Mouse (Mus musculus) adrenal gland, postnatal 0 days (tissue): Measurements from ENCODE around the gene Adamts4. TPM values are rescaled to one million over a fixed set of nuclear protein-coding genes. Genes with fewer than 3 reads are reported as not detected.

Experiments used
- polyA plus RNA-seq: library from polyadenylated mRNA; unstranded; fragments of >200 nt; fragmentation: Nextera tagmentation; extraction: Ambion mirVana; gene quantifications from 2 replicates; pipeline ENCODE4 v1.2.1, GENCODE M21; 2015

Gene Adamts4
- 2.1 and 2.6 TPM in 2 replicates for polyA plus RNA-seq

GRCm38 (mm10) chr1:171249913-171250600 lies at the start of gene Adamts4:
Adamts4 (plus strand) TSS chr1:171250421.

DNA sequence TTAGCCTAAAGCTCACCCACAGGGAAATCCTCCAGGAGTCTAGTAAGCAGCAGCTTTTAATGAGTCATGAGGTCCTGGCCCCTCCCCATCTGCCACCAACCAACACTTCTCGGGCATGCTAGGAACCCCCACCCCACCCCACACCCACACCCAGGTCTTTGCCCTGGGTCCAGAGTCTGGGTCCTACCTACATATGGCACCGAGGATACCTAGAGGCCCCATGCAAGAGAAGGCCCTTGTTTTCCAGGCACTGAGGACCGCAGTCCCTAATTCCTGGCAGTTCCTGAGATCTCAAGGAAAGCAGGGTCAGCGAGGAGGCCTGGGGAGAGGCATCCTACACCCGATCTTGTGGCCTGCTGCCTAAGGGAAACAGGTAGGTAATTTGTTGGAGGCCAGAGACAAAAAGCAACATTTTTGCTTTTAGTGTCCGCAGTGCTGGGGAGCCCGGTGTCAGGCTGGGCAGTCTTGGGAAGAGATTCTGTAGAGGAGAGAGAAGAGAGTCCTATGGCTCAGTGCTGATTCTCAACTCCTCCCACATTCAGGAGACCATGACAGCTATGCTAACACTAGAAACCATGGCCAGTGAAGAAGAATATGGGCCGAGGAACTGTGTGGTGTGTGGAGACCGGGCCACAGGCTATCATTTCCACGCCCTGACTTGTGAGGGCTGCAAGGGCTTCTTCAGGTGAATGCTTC lies 36.3 kb upstream of the Adamts4 start, which contains the start of gene Nr1i3:
Gene Nr1i3 (plus strand): TSS at position 170 of the 696 bp plus-strand sequence.

DNA sequence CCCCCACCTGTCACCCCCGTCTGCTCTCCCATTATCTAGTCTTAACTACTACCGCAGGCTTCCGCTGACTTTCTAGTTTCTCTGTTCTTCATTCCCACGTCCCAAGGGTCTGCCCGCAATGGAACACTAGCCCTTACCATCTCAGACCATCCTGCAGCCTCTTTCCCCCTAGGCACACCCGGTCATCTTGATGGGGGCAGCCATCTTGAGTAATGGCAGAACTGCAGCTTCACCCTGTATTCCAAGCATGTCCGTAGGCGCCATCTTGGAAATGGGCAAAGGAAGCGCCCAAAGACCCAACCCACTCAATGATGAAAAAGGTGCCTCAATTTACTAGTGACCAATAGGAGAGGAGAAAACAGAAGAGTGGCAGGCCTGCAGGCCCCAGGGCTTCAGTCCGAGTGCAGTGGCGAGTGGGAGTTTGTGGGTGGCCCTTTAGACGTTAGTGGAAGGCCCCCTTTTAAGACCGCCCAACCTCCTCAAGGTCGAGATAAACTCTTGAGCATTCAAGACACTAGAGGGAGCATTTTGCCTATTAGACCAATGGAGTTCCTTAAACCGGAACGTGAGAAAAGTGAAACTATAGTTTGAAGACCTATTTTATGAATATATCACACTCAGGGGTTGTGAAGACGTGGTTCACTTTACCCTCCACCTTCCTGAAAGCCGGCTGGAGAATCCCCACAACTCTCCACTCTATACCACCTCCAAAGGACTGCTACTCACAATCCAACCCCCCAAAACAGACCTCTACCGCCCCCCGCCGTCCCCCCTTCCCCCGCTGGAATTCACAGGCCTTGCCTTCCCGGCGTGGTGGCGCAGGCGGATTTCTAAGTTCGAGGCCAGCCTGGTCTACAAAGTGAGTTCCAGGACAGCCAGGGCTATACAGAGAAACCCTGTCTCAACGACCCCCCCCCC lies 27.7 kb upstream of the Adamts4 start, which contains the start of gene Tomm40l:
Gene Tomm40l (minus strand): TSS at position 277 of the 918 bp plus-strand sequence.

DNA sequence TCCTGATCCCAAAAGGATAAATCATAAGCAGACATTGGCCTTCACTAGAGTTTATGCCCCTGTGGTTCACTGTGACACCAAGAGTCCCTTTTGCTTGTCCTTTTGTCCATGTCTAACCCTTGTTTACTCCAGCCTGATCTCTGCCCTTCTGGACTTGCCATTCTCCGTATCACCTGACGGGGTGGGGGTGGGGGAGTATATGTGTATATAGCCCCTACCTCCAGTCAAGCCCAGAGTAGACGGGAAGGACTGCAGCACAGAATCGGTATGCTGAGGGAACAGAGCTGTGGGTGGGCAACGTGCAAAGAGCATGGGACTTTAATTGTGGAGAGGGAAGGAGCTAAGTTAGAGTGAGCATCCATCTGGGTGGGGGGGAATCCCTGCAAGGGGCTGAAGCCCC lies 25.4 kb upstream of the Adamts4 start, which contains the start of gene Apoa2:
Gene Apoa2 (plus strand): TSS at position 198 of the 400 bp plus-strand sequence.

GRCm38 (mm10) chr1:171234126-171234525 lies 16.1 kb upstream of the Adamts4 start, which contains the start of gene Fcer1g:
Fcer1g (minus strand) TSS chr1:171234365.

DNA sequence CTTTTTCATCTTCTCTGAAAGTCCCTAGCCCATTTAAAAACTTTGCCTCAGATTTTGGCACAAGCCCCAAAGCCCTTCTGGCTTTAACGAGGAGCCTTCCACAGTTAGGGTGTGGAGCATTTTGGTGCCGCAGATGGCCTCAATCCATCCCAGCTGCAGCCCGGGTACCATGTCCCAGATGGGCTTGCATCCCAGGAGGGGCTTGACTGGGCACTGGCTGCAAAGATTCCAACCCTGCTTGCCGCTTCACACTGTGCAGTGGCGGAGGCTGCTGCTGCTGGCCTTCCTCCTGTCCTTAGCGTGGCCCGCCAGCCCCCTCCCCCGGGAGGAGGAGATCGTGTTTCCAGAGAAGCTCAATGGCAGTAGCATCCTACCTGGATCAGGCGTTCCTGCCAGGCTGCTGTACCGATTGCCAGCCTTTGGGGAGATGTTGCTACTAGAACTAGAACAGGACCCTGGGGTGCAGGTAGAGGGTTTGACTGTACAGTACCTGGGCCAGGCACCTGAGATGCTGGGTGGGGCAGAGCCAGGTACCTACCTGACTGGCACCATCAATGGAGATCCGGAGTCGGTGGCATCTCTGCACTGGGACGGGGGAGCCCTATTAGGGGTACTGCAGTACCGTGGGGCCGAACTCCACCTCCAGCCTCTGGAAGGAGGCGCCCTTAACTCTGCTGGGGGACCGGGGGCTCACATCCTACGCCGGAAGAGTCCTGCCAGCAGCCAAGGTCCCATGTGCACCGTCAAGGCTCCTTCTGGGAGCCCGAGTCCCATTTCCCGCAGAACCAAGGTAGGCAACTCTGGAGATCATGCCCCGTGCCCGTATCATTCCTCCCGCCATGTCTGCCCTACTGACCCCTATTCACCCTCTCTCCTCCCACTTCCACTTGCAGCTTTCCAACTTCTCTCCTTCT lies 716 bp downstream of the Adamts4 start, which contains the start of gene Ndufs2:
Gene Ndufs2 (minus strand): TSS at position 709 of the 914 bp plus-strand sequence.

DNA sequence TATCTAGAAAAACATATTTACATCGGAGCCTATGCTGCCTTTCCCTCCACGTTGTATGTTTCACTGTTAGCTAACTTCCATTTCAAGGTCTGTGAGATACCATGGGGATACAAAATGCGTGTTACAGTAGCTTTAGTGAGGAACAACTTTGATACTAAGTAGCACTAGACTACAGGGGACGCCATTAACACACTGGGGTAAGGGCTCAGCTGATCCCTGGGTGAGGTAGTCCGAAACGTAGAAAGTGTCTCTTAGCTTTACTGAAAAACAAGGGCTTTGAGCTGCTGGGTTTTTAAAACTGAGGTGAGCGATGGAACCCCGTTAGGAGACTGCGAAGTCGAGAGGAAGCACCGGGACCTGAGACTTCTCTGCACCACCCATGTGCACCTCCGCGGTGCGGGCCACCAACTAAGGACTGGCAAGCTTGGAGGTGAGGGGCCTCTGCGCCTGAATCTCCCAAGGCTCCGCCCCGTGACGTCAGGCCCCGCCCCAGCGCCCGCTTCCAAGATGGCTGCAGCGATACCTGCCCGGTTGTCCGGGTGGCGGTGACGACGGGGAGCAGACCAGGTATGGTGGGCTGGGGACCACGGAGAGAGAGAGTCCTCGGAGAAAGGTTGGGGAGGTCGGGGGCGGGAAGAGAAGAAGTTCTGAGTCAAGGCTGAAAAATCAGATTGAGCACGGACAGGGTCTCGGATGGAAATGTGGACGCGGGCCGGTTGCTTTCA lies 19.8 kb downstream of the Adamts4 start, which contains the start of gene B4galt3:
Gene B4galt3 (plus strand): TSS at position 481 of the 725 bp plus-strand sequence.

GRCm38 (mm10) chr1:171280916-171281527 lies 30.8 kb downstream of the Adamts4 start, which contains the start of gene Ppox:
Ppox (minus strand) TSS chr1:171281186.

DNA sequence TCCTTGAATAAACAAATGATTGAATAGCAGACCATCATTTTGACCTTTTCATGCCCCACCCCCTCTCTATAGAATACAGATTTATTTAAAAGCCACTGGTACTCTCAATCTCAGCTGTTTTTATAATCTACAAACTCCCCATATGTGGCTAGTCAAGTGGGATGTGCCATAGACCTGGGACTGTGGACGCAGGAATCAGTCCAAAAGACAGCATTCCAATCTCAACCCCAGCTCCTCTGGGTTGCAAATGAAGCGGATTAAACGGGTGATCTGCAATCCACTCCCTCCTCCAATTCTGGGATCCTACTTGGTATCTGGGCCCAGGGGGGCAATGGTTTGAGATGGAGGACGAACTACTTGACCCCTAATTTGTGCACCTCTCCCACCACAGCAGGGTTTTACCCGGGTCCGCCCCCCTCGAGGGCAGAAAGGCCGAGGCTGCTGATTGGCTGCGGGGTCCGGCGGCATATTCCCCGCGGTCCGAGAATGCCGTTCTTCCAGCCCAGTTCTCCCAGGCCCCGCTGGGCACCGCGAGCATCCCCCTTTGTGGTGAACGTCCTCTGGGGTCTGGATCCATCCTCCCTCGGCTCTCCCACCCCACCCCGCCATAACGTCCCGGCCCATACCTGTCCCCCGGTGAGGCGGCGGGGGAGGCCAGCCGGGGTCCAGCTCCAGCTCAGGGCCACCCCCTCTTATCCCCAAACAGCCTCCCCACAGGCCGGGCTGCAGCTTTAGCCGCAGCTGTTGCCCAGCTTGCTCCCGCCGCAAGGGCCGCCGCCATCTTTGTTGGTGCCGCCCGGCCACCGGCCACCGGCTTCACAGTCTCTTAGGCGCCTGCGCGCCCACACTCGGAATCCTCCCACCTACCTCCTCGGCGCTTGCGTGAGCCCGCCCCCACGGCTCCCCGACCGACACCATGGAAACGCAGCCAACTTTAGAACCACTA lies 37.2 kb downstream of the Adamts4 start, which contains the start of gene Usp21:
Gene Usp21 (minus strand): TSS at position 856 of the 946 bp plus-strand sequence.

DNA sequence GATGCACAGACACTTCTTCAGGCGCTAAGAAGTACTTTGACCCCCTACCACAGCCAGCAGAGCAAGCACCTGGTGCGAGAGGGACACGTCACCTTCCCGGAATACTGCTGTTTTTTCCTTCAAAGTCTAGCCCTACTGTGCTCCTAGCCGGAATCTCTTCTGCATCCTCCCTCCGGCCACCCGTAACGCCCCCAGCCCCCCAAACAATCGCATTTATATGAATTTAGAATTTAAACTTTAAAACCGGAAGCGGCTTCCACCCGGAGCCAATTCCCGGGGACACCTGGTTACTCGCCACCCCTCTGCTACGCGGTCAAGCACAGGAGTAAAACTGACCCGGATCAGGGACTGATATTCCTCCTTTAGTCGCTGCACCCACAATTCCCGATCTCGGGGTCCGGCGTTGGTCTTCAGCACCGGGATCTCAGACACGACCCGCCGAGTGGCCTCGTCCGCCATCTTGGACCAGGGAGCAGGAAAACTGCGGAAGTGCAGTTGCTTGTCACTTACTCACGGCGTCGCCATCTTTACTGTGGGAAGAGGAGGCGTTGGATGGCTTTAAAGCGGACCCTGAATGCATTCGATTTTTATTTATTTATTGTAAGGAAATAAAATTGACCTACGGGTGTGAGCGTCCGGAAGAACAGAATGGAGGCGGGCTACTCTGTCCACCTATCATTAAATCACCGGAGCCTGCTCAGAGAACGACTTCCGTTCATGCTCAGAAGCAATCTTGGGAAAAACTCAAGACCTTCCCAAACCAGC lies 44.3 kb downstream of the Adamts4 start, which contains the start of gene Ufc1:
Gene Ufc1 (minus strand): TSS at position 727 of the 765 bp plus-strand sequence.

Other genes with a start within 250 kb of the Adamts4 start
- 5.6 and 6.3 TPM in 2 replicates for gene Fcgr4, start 231.5 kb upstream of the Adamts4 start, polyA plus RNA-seq
- 42.6 and 55.1 TPM in 2 replicates for gene Fcgr3, start 185.5 kb upstream of the Adamts4 start, polyA plus RNA-seq
- 4.1 and 7.5 TPM in 2 replicates for gene Cfap126, start 136.5 kb upstream of the Adamts4 start, polyA plus RNA-seq
- 198 and 253 TPM in 2 replicates for gene Sdhc, start 99.8 kb upstream of the Adamts4 start, polyA plus RNA-seq
- gene Mpz, start 99.7 kb upstream of the Adamts4 start, polyA plus RNA-seq: 9.0 and 16.4 TPM in 2 replicates
- gene Pcp4l1, start 54.2 kb upstream of the Adamts4 start, polyA plus RNA-seq: 6.8 and 12.3 TPM in 2 replicates
- 1.7 and 2.5 TPM in 2 replicates for gene Nr1i3, start 36.5 kb upstream of the Adamts4 start, polyA plus RNA-seq
- gene Tomm40l, start 27.9 kb upstream of the Adamts4 start, polyA plus RNA-seq: 24.7 and 27.6 TPM in 2 replicates
- 476 and 741 TPM in 2 replicates for gene Apoa2, start 25.4 kb upstream of the Adamts4 start, polyA plus RNA-seq
- gene Fcer1g, start 16.1 kb upstream of the Adamts4 start, polyA plus RNA-seq: 91.3 and 98.9 TPM in 2 replicates
- 307 and 430 TPM in 2 replicates for gene Ndufs2, start 967 bp downstream of the Adamts4 start, polyA plus RNA-seq
- 25.8 and 38.1 TPM in 2 replicates for gene B4galt3, start 19.9 kb downstream of the Adamts4 start, polyA plus RNA-seq
- 19.7 and 42.8 TPM in 2 replicates for gene Ppox, start 30.8 kb downstream of the Adamts4 start, polyA plus RNA-seq
- gene Usp21, start 37.6 kb downstream of the Adamts4 start, polyA plus RNA-seq: 27.7 and 43.9 TPM in 2 replicates
- 136 and 154 TPM in 2 replicates for gene Ufc1, start 44.6 kb downstream of the Adamts4 start, polyA plus RNA-seq
- gene Dedd, start 78.7 kb downstream of the Adamts4 start, polyA plus RNA-seq: 25.9 and 36.8 TPM in 2 replicates
- 36.4 and 71.2 TPM in 2 replicates for gene Nit1, start 95.2 kb downstream of the Adamts4 start, polyA plus RNA-seq
- gene Pfdn2, start 95.2 kb downstream of the Adamts4 start, polyA plus RNA-seq: 71.6 and 101 TPM in 2 replicates
- gene Klhdc9, start 110.4 kb downstream of the Adamts4 start, polyA plus RNA-seq: 5.3 and 6.9 TPM in 2 replicates
- 0.19 and 0.27 TPM in 2 replicates for gene Nectin4, start 119.7 kb downstream of the Adamts4 start, polyA plus RNA-seq
- gene Arhgap30, start 138.5 kb downstream of the Adamts4 start, polyA plus RNA-seq: 2.2 and 2.3 TPM in 2 replicates
- 54.5 and 56.5 TPM in 2 replicates for gene Usf1, start 160.9 kb downstream of the Adamts4 start, polyA plus RNA-seq
- 2.3 and 2.7 TPM in 2 replicates for gene Tstd1, start 168.5 kb downstream of the Adamts4 start, polyA plus RNA-seq
- 56.2 and 87.2 TPM in 2 replicates for gene F11r, start 187.1 kb downstream of the Adamts4 start, polyA plus RNA-seq